Mouse (Mus musculus) kidney, adult 11 months (tissue): Measurements from ENCODE around the gene Kank1.

Source experiments
- DNase-seq: peaks from one replicate; pipeline ENCODE4 v3.0.0; 2022

The Kank1 gene

DNA sequence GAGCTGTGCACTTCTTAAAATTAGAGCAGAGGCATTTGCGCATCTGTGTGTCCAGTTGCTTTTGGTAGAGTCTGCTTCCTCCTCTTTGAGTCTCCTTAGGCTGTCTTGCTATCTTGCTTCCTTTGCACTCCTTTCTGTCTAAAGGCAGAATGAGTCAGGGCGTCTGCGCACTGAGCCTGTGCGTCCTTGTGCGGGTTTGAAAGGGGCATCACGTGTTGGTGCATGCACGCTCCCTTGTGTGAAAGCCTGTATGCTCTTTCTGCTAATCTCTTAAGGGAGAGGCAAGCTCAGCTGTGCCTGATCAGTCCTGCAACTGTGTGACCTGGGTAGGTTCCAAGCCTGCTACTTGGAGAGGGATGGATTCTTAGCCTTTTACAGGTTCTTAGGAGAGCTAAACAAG is 136.0 kb downstream of the Kank1 start:
- no peak for DNase-seq

DNA sequence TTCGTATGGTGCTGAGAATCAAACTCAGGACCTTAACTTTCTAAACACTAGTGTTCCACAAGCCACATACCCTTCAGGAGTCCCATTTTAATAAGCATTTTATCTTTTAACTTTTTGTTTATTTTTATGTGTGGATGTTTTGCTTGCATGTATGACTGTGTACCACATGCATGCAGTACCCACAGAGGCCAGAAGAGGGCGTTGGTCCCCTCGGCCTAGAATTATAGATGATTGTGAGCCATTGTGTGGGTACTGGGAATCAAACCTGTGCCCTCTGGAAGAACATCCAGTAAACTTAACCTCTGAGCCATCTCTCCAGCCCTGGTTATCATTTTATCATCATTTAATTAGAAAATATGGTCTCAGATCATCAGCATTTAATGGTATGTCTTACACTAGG is 136.8 kb downstream of the Kank1 start:
- DNase-seq, result no peak

DNA sequence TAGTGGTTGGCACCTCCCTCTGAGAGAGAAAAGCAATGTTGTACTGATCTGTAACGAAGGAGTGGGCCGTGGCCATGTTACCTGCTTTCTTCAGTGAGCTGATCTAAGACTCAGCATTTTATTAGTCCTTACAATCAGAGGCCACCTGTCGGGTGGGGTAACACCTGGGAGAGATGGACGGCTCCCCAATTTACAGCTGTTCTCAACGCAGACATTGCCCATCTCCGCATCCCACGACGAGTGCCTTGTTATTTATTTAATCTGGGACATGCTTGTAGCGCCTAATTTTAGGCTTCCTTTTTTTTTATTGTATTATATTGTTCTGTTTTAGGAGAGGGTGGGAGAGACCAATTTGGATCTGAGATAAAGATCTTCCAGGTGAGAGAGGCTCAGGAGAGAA is 137.4 kb downstream of the Kank1 start:
- DNase-seq, result no peak

DNA sequence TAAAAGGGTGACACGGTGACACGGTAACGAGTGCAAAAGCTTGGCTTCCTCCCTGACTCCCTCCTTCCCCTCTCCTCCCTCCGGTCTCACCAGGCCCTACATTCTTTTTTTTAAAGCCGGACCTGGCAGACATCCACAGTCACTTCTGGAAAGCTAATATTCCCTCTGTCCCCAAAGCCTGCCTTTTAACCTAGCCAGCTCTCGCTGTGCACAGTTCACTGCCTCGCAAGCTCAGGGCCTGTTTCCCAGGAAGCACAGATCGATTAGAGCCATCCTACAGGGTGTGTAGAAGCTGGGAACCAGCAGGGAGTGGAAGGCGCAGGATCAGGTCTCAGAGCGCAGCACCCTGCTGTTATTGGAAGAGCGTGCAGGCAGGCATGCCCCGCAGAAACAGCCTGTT is 138.2 kb downstream of the Kank1 start:
- DNase-seq, result peak; percentile 74

DNA sequence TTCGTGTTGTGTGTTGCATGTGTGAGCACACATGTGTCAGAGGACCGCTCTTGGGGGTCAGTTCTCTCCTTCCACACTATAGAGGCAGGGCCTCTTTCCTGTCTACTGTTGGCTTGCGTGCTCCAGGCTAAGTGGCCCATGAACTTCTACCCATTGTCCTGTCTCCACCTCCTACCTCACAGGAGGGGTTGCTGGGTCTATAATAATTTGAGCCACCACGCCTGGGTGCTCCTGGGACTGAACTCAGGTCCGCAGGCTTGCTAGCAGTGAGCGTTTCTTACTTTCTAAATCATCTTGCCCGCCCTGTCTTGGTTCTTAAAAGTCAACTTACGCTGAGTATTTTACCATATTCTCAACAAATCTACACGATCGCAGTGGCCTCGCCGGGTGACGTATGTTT is 140.1 kb downstream of the Kank1 start:
- DNase-seq, result no peak

DNA sequence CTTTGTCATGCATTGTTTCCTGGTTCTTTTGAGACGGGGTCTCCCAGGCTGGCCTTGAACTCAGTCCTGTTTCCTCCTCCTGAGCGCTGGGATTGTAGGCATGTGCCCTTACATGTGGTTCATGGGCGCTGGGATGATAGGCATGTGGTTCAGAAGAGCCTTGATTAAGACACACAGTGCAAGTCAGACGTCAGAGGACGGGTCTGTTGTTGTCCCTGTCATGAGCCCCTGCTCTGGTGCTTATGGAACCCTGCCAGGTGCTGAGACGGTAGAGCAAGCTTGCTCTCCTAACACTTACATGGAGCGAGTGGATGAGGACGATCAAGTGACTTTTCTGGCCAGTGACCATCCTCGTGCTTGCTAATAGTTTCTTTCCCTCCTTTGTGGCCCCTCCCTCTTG is 143.9 kb downstream of the Kank1 start:
- no peak for DNase-seq

DNA sequence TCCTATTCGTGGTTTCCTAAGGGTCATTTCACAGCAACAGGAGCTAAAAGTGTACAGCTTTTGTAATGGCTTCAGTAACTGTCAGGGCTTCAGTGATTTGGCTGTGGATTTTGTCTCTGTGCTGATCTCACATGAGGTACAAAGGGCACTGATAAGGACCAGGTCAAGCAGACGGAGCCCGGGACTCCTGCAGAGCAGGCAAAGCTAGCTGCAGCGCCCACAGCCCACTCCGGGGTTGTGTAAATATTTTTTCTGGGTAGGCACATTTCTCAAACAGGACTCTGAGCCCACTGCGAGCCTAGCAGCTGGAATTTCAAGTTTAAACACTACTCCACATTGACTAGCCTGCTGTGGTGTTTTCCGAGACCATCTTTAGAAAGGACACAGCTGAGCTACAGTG is 145.2 kb downstream of the Kank1 start:
- no peak for DNase-seq

DNA sequence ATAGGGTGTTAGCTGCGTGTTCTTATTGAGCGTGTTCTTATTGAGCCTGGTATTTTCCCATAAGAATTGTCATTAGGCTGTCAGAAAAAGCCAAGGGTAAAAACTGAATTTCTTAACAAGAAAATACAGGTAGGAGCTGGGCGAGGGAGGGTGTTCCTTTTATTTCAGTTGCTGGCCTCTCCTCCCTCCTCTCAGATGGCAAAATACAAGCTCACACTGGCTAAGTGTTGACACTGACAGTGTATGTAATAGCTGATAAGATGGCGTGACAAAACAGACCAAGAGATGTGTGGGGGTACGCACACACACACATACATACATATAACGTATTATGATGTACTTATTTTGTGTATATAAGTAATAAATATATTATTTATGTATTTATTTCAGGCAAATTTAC is 145.7 kb downstream of the Kank1 start:
- no peak for DNase-seq

DNA sequence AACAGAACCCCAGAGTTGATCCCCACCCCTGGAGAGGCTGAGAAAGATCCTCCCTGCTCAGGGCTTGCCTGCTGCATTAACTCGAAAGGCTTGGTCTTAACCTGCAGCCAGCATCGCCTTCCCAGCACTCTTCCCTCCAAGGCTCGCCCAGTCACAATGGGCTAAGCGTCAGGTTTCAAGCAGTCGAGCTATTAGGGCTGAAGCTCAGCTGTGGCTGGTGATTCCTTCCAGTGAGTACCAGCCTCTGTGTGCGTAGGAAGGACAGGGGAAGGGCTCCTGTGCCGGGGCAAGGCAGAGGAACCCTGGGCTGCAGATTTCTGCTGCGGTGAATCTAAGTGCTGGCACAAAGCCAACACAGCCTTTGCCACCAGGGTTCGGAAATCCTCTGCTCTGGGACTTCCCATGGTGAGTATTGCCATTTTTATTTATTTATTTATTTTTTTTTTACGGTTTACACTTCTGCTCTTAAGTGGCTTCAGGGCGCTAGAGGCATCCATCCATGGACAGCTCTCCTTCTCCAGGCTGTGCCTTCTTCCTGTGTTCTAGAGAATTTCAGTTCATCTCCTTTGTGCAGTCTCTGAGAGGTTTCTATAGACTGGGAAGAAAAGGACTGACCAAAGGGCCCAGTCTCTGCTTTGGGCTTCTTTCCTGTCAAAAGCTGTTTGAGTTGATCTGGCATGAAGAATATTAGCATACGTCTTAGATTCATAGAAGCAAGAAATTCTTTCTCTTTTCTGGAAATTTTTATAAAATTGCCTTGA is 146.8 kb downstream of the Kank1 start:
- DNase-seq, result no peak

DNA sequence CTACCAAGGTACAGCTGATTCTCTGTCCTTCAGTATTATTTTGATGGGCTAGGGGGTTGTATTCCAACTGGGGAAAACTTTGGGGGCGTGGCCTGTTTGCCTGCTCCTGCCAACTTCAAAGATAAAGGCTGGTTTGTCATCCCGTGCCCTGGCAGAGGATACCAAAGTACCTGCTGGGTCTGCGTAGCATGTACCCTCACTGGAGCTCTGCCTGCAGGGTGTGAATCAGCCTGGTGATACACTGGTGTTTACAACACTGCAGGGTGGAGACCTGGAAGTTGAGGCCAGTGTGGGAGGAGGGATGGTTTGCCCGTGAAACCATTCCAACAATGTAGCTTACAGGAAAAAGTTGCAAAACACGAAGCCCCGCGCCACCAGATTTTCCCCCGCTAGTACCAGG is 149.2 kb downstream of the Kank1 start:
- DNase-seq, result no peak

DNA sequence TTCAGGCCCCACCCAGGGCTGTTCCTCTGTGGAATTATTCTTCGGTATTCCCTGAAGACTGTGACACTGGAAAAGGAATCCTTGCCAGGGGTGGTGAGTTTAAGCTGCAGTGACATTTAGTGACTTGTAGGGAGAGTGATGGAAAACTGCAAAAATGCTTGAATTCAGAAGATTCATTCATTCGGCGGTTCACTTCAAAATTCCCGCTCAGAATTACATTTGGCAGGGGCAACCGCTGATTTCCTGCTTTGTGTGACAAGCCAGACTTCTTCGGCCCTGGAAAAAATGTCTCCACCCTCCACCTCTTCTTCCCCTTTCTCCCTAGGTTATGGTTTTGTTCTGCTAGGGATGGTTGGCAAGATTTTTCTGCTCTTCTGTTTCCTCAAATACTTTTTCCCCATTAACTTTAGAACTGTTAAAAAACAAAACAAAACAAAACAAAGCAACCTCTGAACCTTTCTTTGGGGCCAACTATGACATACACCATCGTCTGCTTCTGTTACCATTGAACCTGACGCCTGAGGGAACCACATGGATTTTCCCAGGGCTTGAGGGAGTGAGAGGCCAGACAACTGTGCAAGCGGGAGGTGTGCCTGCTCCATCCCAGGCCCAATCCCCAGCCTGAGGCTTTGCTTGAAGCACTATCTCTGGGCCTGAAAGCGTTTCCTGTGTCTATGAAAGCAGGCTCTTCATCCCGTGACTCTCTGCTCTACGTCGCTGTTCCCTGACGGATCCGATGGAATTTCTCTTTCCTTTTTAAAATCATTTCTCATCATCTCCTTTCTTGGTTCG is 150.1 kb downstream of the Kank1 start:
- no peak for DNase-seq

DNA sequence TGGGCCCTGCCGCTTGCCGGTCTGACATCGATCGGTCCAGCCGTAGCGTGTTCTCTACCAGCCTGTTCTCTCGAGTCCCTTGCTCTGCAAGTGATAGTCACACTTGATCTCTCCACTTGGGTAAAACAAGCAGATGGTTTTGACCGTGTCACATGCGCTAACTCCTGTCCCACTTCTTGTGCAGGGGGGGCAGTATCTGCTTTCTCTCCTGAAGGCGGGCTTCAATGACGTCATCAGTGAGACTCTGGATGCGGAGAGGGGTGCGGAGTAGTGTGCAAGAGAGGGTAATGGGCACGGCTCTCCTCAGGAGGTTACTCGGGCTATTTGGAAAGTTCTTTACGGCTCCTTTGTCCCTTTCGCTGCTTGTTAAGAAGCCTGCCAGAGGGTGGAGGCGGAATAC is 151.1 kb downstream of the Kank1 start:
- DNase-seq, result no peak

DNA sequence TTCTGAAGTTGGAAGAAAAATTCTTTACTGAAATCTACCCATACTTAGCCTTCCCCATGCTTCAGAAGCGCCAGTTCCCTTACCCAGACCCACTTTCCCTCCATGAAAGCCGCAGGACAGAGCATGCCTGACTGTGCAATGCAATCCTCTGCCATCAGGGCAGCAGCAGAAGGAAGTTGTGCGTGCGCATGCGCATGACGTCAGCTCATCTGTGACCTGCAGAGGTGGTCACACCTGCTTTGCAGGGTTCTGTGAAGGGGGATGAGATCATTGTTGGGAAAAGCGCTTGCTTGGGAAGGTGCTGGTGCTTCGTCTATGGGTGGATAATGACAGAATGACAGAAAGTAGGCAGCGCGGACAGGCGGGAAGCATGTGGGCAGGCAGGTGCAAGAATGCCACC is 155.4 kb downstream of the Kank1 start:
- DNase-seq, result no peak

DNA sequence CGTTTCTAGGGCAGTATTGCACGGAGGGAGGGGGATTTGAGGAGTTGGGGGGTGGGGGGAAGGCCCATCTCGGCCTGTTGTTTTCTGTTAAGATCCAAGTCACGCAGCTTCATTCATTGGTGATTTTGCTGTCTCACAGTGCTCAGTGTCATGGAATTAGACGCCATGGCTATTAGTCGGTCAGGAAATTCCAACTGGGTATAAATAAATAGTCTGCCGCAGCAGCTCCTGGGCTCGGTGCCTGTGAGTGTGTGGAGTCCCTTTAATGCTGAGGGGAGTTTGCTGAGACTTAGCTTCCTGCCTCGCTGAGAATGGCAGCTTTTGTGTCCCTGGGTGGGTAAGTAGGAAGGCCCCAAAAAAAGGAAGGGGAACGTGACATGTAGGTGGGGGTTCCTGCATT is 158.3 kb downstream of the Kank1 start:
- DNase-seq, result no peak

DNA sequence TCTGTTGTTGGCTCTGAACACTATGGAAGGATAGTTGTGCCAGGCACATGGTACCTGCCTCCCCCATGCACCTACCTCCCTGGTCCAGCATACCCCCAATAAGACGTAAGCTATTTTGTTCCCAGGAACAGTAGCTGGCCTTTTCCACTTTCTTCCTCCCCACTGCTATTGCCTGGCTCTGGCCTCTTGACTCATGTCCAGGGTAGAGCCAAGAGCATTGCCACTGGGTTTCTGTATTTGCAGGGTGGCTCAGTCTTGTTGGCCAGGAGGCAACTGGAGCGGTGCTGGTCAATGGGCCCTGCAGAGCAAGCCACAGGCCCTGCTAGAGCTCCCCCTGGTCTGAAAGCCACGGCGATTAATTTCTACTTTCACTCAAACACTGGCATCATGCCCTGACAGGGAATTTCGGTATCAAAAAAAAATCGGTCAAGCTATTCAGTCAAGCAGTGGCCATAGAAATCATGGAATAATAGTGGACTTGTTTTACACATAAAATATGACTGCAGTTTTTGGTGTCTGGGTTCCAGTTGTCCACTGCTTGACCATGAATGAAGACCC is 160.0 kb downstream of the Kank1 start:
- DNase-seq, result no peak

DNA sequence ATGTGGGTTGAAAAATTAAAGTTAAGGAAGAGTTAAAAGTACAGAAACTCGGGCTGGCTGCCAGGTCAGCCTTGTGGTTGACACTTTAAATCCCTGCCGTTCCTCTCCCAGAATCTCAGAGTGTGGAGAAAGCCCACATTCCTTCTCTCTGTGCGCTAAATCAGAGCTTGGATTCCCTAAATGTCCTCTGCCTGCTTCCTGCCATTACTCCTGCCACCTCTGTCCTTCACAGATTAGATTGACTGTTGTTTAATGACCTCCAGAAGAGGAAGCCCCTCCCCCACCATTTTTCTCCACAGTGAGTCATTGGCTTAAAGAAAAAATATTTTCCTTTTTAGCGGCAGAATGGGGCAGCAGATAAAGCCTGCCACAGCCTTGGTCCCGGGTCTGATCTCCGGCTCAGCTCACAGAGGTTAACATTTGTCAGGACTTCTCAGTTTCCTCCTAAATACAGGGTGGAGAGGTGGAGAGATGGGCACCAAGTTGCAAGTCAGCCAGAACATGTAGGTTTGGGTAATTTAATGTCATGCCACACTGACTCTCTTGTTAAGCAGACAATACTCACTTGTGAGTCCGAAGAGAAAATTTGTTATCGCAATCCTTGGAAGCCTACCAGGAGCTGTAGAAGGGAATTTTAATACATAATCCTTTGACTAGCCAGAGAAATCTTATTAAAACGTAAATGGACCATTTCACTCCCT is 162.9 kb downstream of the Kank1 start:
- peak; percentile 63 for DNase-seq

DNA sequence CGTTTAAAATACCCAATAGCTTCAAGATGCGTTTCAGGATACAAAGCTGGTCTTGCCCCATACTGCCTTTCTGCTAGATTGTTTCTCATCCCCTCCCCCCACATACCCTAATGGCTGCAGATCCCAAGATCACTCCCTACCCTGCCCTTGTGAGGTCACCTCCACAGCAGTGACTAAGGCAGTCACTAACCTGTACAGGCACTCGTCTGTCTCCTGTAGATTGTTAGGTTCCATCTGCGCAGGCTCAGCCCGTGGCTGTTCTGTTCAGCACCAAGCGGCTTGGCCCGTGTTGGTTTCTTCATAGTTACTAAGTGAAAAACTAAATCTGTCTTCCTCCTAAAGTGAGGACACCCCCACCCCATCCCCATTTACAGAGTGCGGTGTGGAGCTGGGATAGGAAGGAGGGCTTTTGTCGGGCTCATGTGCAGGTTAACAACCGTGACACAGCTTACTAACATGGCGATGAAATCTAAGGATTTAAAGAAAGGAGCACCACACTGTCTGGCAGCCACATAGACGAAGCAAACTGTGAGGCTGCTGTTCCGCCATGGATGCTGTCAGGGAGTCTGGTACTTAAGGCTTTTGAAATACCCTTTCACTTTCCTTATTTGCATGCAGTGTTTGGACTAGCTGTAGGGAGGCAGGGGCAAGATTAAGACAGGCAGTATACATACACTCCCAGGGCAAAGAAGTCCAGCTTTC is 163.6 kb downstream of the Kank1 start:
- peak; percentile 61 for DNase-seq

DNA sequence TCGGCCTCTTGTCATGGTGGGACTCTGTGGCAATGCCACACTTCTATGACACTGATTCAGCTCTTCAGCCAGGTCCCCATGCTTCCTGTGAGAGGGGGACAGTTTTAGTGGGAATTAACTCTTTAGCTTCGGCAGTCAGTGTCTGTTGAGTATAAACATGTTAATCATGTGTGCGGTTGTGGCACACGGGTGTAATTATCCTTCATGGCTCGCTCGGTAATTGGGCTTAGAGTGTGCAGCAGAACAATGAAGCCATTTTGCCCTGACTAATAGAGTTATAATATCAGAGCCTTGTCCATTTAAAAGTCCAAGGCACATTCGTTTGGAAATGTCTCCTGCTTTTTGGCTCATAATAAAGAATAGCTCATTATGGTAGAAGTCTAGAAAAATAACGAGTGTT is 164.7 kb downstream of the Kank1 start:
- DNase-seq, result no peak

DNA sequence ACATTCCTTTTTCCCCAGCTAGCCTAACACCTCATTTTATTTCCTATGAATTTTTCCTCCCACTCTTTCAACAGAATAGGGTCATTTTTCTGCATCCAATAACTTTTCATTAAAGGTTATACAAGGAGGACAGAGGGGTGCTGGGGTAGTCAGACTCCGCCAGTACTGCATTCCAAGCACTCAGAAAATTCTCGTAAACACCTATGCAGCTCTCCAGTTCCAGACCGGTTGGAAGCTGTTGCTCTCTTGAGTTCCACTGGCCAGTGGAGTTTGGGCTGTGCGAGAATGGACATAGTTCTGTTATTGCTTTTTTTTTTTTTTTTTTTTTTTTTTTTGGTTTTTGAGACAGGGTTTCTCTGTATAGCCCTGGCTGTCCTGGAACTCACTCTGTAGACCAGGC is 167.4 kb downstream of the Kank1 start:
- no peak for DNase-seq

DNA sequence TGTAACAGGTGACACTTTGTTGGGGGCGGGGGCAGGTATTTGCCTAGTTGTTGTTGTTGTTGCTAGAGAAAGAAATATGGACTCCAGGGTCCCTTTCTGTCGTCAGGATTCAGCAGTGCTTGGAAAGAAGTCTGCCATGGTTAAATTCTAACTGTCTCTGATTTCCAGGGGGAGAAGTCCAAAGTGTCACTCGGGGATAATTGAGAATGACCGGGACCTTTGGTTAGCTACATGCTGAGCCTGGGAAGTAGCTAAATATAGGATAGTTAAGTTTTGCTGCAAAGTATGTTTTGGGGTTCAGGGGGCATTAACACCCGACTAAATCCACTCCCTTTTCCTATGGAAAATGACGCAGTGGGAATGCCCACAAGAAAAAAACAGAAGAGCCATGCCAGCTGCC is 169.2 kb downstream of the Kank1 start:
- DNase-seq, result peak; percentile 65

DNA sequence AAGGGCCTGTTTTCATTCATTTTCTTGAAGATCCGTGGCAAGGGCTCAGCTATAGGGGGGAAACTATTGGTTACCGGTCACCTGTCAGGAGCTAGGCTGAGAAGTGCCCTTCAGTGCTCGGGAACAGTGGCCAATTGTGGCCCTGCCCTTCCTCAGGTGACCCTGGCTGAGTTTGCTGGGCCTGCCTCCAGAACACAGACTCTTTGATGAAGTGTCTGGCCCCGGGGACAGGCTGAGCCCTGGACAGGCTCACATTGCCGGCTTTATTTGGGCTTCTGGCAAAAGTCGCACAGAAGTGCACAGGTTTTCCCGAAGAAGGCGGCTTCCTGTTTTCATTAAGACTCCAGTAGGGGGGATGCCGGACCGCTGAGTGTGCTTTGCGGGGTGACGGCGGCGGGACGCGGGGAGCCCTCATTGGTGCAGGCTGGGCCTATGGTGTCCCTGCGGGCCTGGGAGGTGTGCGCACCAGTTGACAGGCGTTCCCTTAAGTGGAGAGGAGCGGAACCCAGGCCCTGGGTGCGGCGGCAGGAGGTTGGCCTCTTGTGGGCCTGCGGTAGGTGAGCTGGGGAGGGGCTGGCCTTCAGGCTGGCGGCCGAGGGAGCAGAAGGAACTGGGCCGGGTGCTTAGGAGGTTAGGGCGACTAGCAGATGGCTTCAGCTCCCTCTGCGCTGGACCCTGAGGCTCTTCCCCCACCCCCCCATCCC is 169.9 kb downstream of the Kank1 start:
- peak; percentile 84 for DNase-seq

DNA sequence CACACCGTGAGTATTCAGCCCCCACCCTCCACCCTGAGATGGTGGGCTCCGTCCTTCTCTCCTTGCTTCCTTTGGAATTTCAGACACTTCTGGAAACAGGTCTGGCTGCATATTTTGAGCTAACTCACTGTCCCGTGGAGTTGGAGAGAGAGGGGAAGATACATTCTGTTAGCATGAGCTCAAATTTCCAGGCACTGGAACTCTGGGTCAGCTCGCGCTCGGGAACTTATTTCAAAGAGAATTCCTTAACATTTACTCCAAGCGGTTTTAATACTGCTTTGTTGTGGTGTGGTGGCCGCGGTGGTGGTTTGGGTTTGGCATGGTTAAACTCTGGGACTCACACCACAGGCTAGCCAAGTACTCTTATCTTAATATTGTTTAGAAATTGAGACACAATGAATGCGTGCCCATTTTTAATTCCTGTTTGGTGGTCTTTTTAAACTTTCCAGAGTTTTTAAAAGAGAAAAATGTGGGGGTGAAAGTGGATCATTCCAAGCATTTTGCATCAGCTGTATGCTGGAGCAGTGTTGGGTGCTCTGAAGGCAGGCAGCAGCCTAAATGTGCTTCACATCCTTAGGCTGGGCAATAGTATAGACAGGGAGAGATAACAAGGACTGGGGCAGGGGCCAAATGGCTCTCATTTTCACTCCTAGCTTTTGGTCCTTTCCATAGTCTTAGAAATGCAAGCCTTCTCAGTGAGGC is 170.6 kb downstream of the Kank1 start:
- DNase-seq, result no peak
